Mouse (Mus musculus) liver, postnatal 0 days (tissue): ENCODE results near the gene Cyp2d22. TPM values are rescaled to one million over a fixed set of nuclear protein-coding genes. Genes with fewer than 3 reads are reported as not detected.
A peak's percentile ranks its signal among the peaks of the same experiment; 100 is the strongest.

Source experiments
- ATAC-seq: fragments of 200-750 bp; cut with Nextera tagmentation; 2 replicates; pipeline ENCODE4 v1.8.0; 2017; ENCODE audit warnings: mild to moderate bottlenecking, moderate library complexity
- DNase-seq: peaks from one replicate; pipeline ENCODE4 v3.0.0-alpha.2; 2016
- H3K27ac ChIP-seq: fragments of 300-500 bp; sonication (generic); 2 replicates; pipeline ENCODE4 v1.5.1; 2014; ENCODE audit warnings: antibody characterized with exemption, moderate library complexity, mild to moderate bottlenecking, low read depth
- H3K27me3 ChIP-seq: fragments of 300-500 bp; sonication (generic); 2 replicates; pipeline ENCODE4 v1.6.1; 2014; ENCODE audit warnings: low read length, control low read depth, mixed read lengths; ENCODE audit not compliant: insufficient read depth
- H3K36me3 ChIP-seq: fragments of 300-500 bp; sonication (generic); replicated peaks from 2 replicates; pipeline ENCODE4 v1.6.1; 2014; ENCODE audit warnings: mild to moderate bottlenecking, control low read depth, low read length, moderate library complexity, mixed read lengths; ENCODE audit not compliant: insufficient read depth
- H3K4me1 ChIP-seq: fragments of 300-500 bp; sonication (generic); 2 replicates; pipeline ENCODE4 v1.6.1; 2014; ENCODE audit warnings: antibody characterized with exemption, mild to moderate bottlenecking, control low read depth; ENCODE audit not compliant: insufficient read depth
- H3K4me2 ChIP-seq: fragments of 300-500 bp; sonication (generic); 2 replicates; pipeline ENCODE4 v1.6.1; 2014; ENCODE audit warnings: low read depth, mild to moderate bottlenecking, low read length, moderate library complexity, mixed read lengths
- H3K4me3 ChIP-seq: fragments of 300-500 bp; sonication (generic); 2 replicates; pipeline ENCODE4 v1.5.1; 2014; ENCODE audit warnings: low read depth, low read length
- H3K9ac ChIP-seq: fragments of 300-500 bp; sonication (generic); replicated peaks from 2 replicates; pipeline ENCODE4 v1.6.1; 2014; ENCODE audit warnings: mild to moderate bottlenecking, moderate library complexity
- H3K9me3 ChIP-seq: fragments of 300-500 bp; sonication (generic); 2 replicates; pipeline ENCODE4 v1.6.1; 2016; ENCODE audit warnings: mild to moderate bottlenecking, control low read depth, low read length, mixed read lengths
- CTCF ChIP-seq: sonication (generic); IDR thresholded peaks from 2 replicates; pipeline ENCODE4 v1.5.1; 2016; ENCODE audit warnings: antibody characterized with exemption, low read depth
- EP300 ChIP-seq: IDR thresholded peaks from 2 replicates; pipeline ENCODE4 v1.6.1; 2016; ENCODE audit warnings: antibody characterized with exemption, low read depth, mild to moderate bottlenecking
- WGBS: fragments of 180-500 bp; shearing (Covaris S2); extraction: QIAGEN DNeasy Blood & Tissue Kit; methylation state at CpG from one replicate; pipeline ENCODE4 v1.1.7; 2014; ENCODE audit not compliant: insufficient replicate concordance; 5-methylcytosine and 5-hydroxymethylcytosine counted together
- polyA plus RNA-seq: library from polyadenylated mRNA; unstranded; fragments of >200 nt; fragmentation: Nextera tagmentation; extraction: Ambion mirVana; gene quantifications from 2 replicates; pipeline ENCODE4 v1.2.1, GENCODE M21; 2015

Cyp2d22 gene
- polyA plus RNA-seq, 1 experiment from 2014 or later = 44.9 TPM

GRCm38 (mm10) chr15:82378261-82379180 is 1.5 kb downstream of the Cyp2d22 start:
- Histone ChIP-seq H3K4me1 (0 out of 2 replicates have a peak, but pooled peaks cover 7% of the 10 kb centered on the region), H3K9me3 (no peaks in the 10 kb centered on the region), H3K27ac (peak overlapping the region; percentile 99), H3K27me3 (no peaks in the 10 kb centered on the region), H3K9ac (peak overlapping the region; percentile 71), H3K4me2 (peak overlapping the region; percentile 67), H3K36me3 (peaks cover 9% of the 10 kb centered on the region; the same call in 1 of the 2 replicates), H3K4me3 (peak overlapping the region; percentile 44)
- TF ChIP-seq CTCF = no peak
- peak; percentile 55; the same call in 1 of the 2 replicates for TF ChIP-seq EP300
- no peak for DNase-seq
- ATAC-seq = 0 out of 2 replicates have a peak, but pooled peaks have one; percentile 5
- 51% methylated on average over 15 of the region's 15 CpGs for WGBS

- TF ChIP-seq EP300 (no peak), CTCF (no peak)
- no peaks in the 10 kb centered on the region for H3K9me3 ChIP-seq
- peaks cover 9% of the 10 kb centered on the region; the same call in 1 of the 2 replicates for H3K36me3 ChIP-seq
- DNase-seq (no peak), ATAC-seq (no peak)
- H3K4me3 ChIP-seq = peak overlapping the region; percentile 44; the same call in 1 of the 2 replicates
- no peaks in the 10 kb centered on the region for H3K27me3 ChIP-seq
- peak overlapping the region; percentile 67 for H3K4me2 ChIP-seq
- H3K27ac ChIP-seq = peak overlapping the region; percentile 99
- 58% methylated on average over 5 of the region's 5 CpGs for WGBS
- peak overlapping the region; percentile 71 for H3K9ac ChIP-seq
- H3K4me1 ChIP-seq = 0 out of 2 replicates have a peak, but pooled peaks cover 7% of the 10 kb centered on the region
Observed at GRCm38 (mm10) chr15:82377701-82378100, 2.4 kb downstream of the Cyp2d22 start.

- DNase-seq (no peak), ATAC-seq (no peak)
- Histone ChIP-seq H3K27ac (peak overlapping the region; percentile 99), H3K27me3 (no peaks in the 10 kb centered on the region), H3K4me3 (no peak overlapping the region), H3K4me1 (0 out of 2 replicates have a peak, but pooled peaks cover 7% of the 10 kb centered on the region), H3K36me3 (peaks cover 9% of the 10 kb centered on the region; the same call in 1 of the 2 replicates), H3K9me3 (no peaks in the 10 kb centered on the region), H3K9ac (no peak overlapping the region), H3K4me2 (no peak overlapping the region)
- WGBS = 69% methylated on average over 17 of the region's 17 CpGs
- TF ChIP-seq EP300 (peak; percentile 37; the same call in 1 of the 2 replicates), CTCF (no peak)
Observed at GRCm38 (mm10) chr15:82376393-82377138, 3.5 kb downstream of the Cyp2d22 start.

- ATAC-seq = no peak
- H3K27ac ChIP-seq = no peak overlapping the region
- peaks cover 9% of the 10 kb centered on the region; the same call in 1 of the 2 replicates for H3K36me3 ChIP-seq
- no peak for TF ChIP-seq EP300
- no peak for TF ChIP-seq CTCF
- H3K4me3 ChIP-seq = no peak overlapping the region
- 75% methylated on average over 9 of the region's 9 CpGs for WGBS
- no peak for DNase-seq
- H3K4me1 ChIP-seq = 0 out of 2 replicates have a peak, but pooled peaks cover 7% of the 10 kb centered on the region
- no peaks in the 10 kb centered on the region for H3K27me3 ChIP-seq
- H3K9ac ChIP-seq = no peak overlapping the region
- no peak overlapping the region for H3K4me2 ChIP-seq
- H3K9me3 ChIP-seq = no peaks in the 10 kb centered on the region
Observed at GRCm38 (mm10) chr15:82375855-82376254, 4.2 kb downstream of the Cyp2d22 start.

- peaks cover 9% of the 10 kb centered on the region; the same call in 1 of the 2 replicates for H3K36me3 ChIP-seq
- H3K27ac ChIP-seq = no peak overlapping the region
- no peak overlapping the region for H3K4me2 ChIP-seq
- H3K4me1 ChIP-seq = 0 out of 2 replicates have a peak, but pooled peaks cover 7% of the 10 kb centered on the region
- ATAC-seq = no peak
- no peaks in the 10 kb centered on the region for H3K9me3 ChIP-seq
- DNase-seq = no peak
- WGBS = 81% methylated on average over 5 of the region's 5 CpGs
- H3K4me3 ChIP-seq = no peak overlapping the region
- no peak for TF ChIP-seq CTCF
- no peak for TF ChIP-seq EP300
- no peak overlapping the region for H3K9ac ChIP-seq
- no peaks in the 10 kb centered on the region for H3K27me3 ChIP-seq
Observed at GRCm38 (mm10) chr15:82374437-82374836, 5.6 kb downstream of the Cyp2d22 start.
